Mouse (Mus musculus): Measurements from ENCODE around the gene Olfr1314. TPM values are rescaled to one million over a fixed set of nuclear protein-coding genes. Genes with fewer than 3 reads are reported as not detected.

Gene Olfr1314
- not detected for total RNA-seq (2023)

GRCm38 (mm10) chr2:112096681-112097080 lies at the start of gene Olfr1314:
TSS of gene Olfr1314 (minus strand) at chr2:112096781.

GRCm38 (mm10) chr2:112140029-112140428 lies 43.4 kb upstream of the Olfr1314 start, which contains the start of gene Olfr1317:
TSS of gene Olfr1317 (plus strand) at chr2:112140329.

DNA sequence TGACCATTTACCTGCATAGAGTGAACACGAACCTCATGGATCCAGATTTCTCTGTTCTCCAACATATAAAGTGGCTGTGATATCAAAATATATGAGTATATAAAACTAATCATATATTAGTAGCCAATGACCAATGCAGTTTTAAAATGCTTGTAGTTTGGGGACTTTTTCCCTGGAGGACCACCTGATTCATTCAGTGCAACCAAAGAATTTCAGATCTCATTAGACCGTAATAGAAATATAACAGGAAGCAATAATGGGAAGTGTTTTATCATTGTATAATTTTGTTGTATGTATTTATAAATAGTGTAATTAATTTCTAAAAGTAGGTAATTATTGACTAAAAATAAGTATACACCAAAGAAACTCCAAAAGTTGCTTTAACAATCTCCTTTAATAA lies 38.3 kb upstream of the Olfr1314 start, which contains the start of gene Olfr1316:
Gene Olfr1316 (minus strand): TSS at position 101 of the 400 bp plus-strand sequence.

DNA sequence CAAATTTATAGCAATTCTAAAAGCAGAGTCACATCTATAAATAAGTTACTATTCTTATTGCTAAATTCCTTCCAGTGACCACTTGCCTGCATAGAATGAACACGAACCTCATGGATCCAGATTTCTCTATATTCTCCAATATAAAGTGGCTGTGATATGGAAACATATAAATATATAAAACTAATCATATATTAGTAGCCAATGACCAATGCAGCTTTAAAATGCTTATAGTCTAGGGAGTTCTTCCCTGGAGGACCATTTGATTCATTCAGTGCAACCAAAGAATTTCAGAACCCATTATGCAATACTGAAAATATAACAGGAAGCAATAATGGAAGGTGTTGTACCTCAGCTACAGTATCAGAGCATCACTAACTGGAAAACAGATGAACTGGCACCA lies 18.8 kb upstream of the Olfr1314 start, which contains the start of gene Olfr1315-ps1:
Gene Olfr1315-ps1 (minus strand): TSS at position 101 of the 400 bp plus-strand sequence.

DNA sequence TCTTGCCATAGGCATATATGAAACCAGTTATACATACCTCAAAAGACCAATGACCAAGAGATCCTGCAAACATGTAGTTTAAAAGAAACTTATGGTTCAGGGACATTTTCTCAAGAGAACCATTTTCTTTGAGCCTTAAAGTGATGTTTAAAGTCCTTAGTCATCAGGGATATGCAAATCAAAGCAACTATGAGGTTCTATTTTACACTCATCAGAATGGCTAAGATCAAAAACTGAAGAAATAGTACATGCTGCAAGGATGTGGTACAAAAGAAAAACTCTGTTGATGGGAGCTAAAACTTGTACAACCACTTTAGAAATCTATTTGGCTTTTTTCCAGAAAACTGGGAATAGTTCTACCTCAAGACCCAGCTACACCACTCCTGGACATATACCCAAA lies 18.8 kb downstream of the Olfr1314 start, which contains the start of gene Olfr1313:
Gene Olfr1313 (minus strand): TSS at position 101 of the 400 bp plus-strand sequence.

GRCm38 (mm10) chr2:112050138-112050537 lies 46.4 kb downstream of the Olfr1314 start, which contains the start of gene Olfr1312:
TSS of gene Olfr1312 (minus strand) at chr2:112050238.

Other genes starting within 250 kb of the Olfr1314 start
- not detected for gene Olfr1305, start 219.6 kb downstream of the Olfr1314 start, total RNA-seq (2023)
- gene Olfr1306, start 180.5 kb downstream of the Olfr1314 start, total RNA-seq (2023), result not detected
- gene Olfr1307, start 147.3 kb downstream of the Olfr1314 start, total RNA-seq (2023), result 0.06 TPM
- gene Olfr1308, start 131.8 kb downstream of the Olfr1314 start, total RNA-seq (2023), result not detected
- gene Olfr1309, start 106.5 kb downstream of the Olfr1314 start, total RNA-seq (2023), result not detected
- gene Olfr1310, start 84.1 kb downstream of the Olfr1314 start, total RNA-seq (2023), result not detected
- gene Olfr1311, start 72.4 kb downstream of the Olfr1314 start, total RNA-seq (2023), result not detected
- not detected for gene Olfr1312, start 46.5 kb downstream of the Olfr1314 start, total RNA-seq (2023)
- gene Olfr1313, start 18.9 kb downstream of the Olfr1314 start, total RNA-seq (2023), result not detected
- gene Olfr1315-ps1, start 18.7 kb upstream of the Olfr1314 start, total RNA-seq (2023), result not detected
- gene Olfr1316, start 38.2 kb upstream of the Olfr1314 start, total RNA-seq (2023), result not detected
- gene Olfr1317, start 43.5 kb upstream of the Olfr1314 start, total RNA-seq (2023), result not detected
- not detected for gene Olfr1318, start 57.4 kb upstream of the Olfr1314 start, total RNA-seq (2023)
- gene Lpcat4, start 142.7 kb upstream of the Olfr1314 start, total RNA-seq (2023), result 43.4 TPM
- gene Nutm1, start 162.5 kb upstream of the Olfr1314 start, total RNA-seq (2023), result not detected
- 66.9 TPM for gene Nop10, start 165.1 kb upstream of the Olfr1314 start, total RNA-seq (2023)
- 104 TPM for gene Slc12a6, start 169.0 kb upstream of the Olfr1314 start, total RNA-seq (2023)
- gene Gm21985, start 169.5 kb upstream of the Olfr1314 start, total RNA-seq (2023), result not detected